Comparison of ENCODE assay signal across 16 mouse cellular contexts in the genomic region with DNA sequence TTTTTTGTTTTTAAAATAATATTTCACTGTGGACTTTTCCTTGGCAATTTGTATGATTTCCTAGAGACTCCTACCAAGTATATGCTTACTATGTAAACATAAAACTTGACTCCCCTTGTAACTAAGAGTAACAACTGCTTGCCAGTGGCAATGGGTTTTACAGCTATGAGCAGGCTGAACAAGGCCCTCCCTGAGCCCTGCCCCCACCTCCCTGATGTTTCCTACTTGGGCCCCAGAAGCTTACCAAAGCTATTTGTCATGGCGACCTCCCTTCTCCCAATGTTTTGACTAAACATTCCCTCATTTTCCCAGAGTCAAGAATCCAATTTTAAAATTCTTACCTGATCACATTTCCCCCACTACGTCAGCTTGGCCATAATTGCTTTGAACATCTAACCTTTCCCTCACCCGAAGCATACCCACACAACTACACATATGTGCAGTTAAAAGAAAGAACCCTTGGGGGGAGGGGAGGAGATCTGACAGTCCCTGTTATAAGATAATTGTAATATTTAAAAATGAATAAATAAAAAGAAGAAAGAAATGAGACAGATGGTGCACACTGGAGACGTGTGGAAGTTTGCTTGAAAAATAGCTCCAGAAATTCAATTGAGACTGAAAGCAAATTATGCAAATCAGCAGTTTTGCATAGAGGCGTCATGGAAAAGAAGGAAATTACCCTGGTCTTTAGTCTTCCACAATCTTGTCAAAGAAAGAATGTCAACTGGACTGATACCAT. TPM values are rescaled to one million over a fixed set of nuclear protein-coding genes. Genes with fewer than 3 reads are reported as not detected.
DNase-seq lines count a peak whose midpoint lies in the region; ATAC-seq and TF ChIP-seq lines count a peak whose summit lies in the region.
"Had no signal": no experiment of that assay in that cellular context is flagged by ENCODE, and none has a peak within 500 bp of the region (broad histone marks: within the 10 kb centered on the region; RNA-seq: fewer than 3 reads in every experiment).

No protein-coding gene starts in this region.

- H3K27ac ChIP-seq in heart, embryonic 10.5 days, result no peak overlapping the region
- no peak overlapping the region for H3K27ac ChIP-seq in embryonic facial prominence, embryonic 14.5 days (replicated peaks; ENCODE audit: low read depth, low read length)
- H3K27ac ChIP-seq in neural tube, embryonic 15.5 days (replicated peaks), result no peak overlapping the region
- H3K27ac ChIP-seq: limb, embryonic 15.5 days had no signal

- no peaks in the 10 kb centered on the region for H3K9me3 ChIP-seq in heart, embryonic 10.5 days
- H3K9me3 ChIP-seq in embryonic facial prominence, embryonic 14.5 days (ENCODE audit: control insufficient read depth, low read length), result no peaks in the 10 kb centered on the region
- H3K9me3 ChIP-seq in neural tube, embryonic 15.5 days (replicated peaks), result no peaks in the 10 kb centered on the region
- H3K9me3 ChIP-seq: heart, embryonic 12.5 days; limb, embryonic 15.5 days had no signal

- ATAC-seq in embryonic facial prominence, embryonic 14.5 days (ENCODE audit: low read depth), result peak; percentile 30; the same call in 1 of the 2 replicates
- ATAC-seq in neural tube, embryonic 15.5 days (ENCODE audit: low FRiP score), result no peak
- ATAC-seq: inflammation-experienced regulatory T-cells, adult 6 months; midbrain, embryonic 16.5 days had no signal

- no peak overlapping the region for H3K4me3 ChIP-seq in heart, embryonic 10.5 days
- H3K4me3 ChIP-seq in embryonic facial prominence, embryonic 14.5 days (ENCODE audit: low read depth, low read length), result no peak overlapping the region
- H3K4me3 ChIP-seq in neural tube, embryonic 15.5 days (replicated peaks), result no peak overlapping the region
- H3K4me3 ChIP-seq: erythroblast, embryonic 14.5 days; heart, embryonic 12.5 days; limb, embryonic 15.5 days had no signal

- H3K4me1 ChIP-seq in heart, embryonic 10.5 days, result peaks cover 8% of the 10 kb centered on the region
- H3K4me1 ChIP-seq in embryonic facial prominence, embryonic 14.5 days (ENCODE audit: control insufficient read depth, insufficient read depth, low read length), result 0 out of 2 replicates have a peak, but pooled peaks cover 2% of the 10 kb centered on the region
- H3K4me1 ChIP-seq in neural tube, embryonic 15.5 days, result 0 out of 2 replicates have a peak, but pooled peaks cover 2% of the 10 kb centered on the region

- peak; percentile 55 for DNase-seq in heart, adult 11 months
- no peak for DNase-seq in heart, embryonic 10.5 days (ENCODE audit: low spot score)
- DNase-seq in kidney, postnatal 4 days, result peak; percentile 44 to 56
- DNase-seq in kidney, adult 11 months, result no peak
- DNase-seq in brain, embryonic 14.5 days (ENCODE audit: low read depth), result peak; percentile 80
- no peak for DNase-seq in embryonic facial prominence, embryonic 14.5 days (ENCODE audit: low spot score)
- no peak for DNase-seq in adipocyte (ENCODE audit: low spot score)
- DNase-seq: adrenal gland, postnatal 25 days; cerebellum, adult 8-10 months; thymus, postnatal 14 days had no signal

- no peak for TF ChIP-seq POLR2A in brain, embryonic 14.5 days (IDR thresholded peaks at IDR 0.05; ENCODE audit: borderline replicate concordance, extremely low read depth, insufficient read depth, insufficient read length, poor library complexity, severe bottlenecking)

- no peak overlapping the region for H3K9ac ChIP-seq in embryonic facial prominence, embryonic 14.5 days (ENCODE audit: low read depth, low read length)
- H3K9ac ChIP-seq in neural tube, embryonic 15.5 days (replicated peaks), result no peak overlapping the region
- H3K9ac ChIP-seq: heart, embryonic 12.5 days; limb, embryonic 15.5 days had no signal

- TF ChIP-seq CTCF in brain, embryonic 14.5 days (IDR thresholded peaks at IDR 0.05; ENCODE audit: borderline replicate concordance, extremely low read depth, insufficient read depth, insufficient read length), result no peak

- H3K27me3 ChIP-seq in heart, embryonic 10.5 days (ENCODE audit: insufficient read depth, poor library complexity, severe bottlenecking), result no peaks in the 10 kb centered on the region
- no peaks in the 10 kb centered on the region for H3K27me3 ChIP-seq in embryonic facial prominence, embryonic 14.5 days (replicated peaks; ENCODE audit: control insufficient read depth, insufficient read depth, low read length)
- H3K27me3 ChIP-seq in neural tube, embryonic 15.5 days (replicated peaks), result no peaks in the 10 kb centered on the region
- H3K27me3 ChIP-seq: heart, embryonic 12.5 days; limb, embryonic 15.5 days had no signal

- H3K4me2 ChIP-seq in embryonic facial prominence, embryonic 14.5 days (ENCODE audit: low read depth, low read length), result no peak overlapping the region
- H3K4me2 ChIP-seq in neural tube, embryonic 15.5 days, result no peak overlapping the region
- H3K4me2 ChIP-seq: heart, embryonic 12.5 days; limb, embryonic 15.5 days had no signal

- H3K36me3 ChIP-seq in heart, embryonic 10.5 days, result no peaks in the 10 kb centered on the region
- H3K36me3 ChIP-seq in embryonic facial prominence, embryonic 14.5 days (ENCODE audit: control insufficient read depth, insufficient read depth, low read length), result no peaks in the 10 kb centered on the region
- H3K36me3 ChIP-seq in neural tube, embryonic 15.5 days, result no peaks in the 10 kb centered on the region
- H3K36me3 ChIP-seq: heart, embryonic 12.5 days; limb, embryonic 15.5 days had no signal

- WGBS in heart, embryonic 10.5 days, result 72% methylated on average over 5 of the region's 5 CpGs
- 32% methylated on average over 5 of the region's 5 CpGs for WGBS in embryonic facial prominence, embryonic 14.5 days
- WGBS in neural tube, embryonic 15.5 days, result 44% methylated on average over 5 of the region's 5 CpGs

RNA-seq across cellular contexts. Expression of gene Sh3rf1, which starts 8.4 kb away (rescaled TPM):
- 5.6 and 8.4 TPM in 2 replicates for polyA plus RNA-seq in heart, embryonic 10.5 days (2016; fragmentation: Nextera tagmentation; extraction: Ambion mirVana)
- 25.3 and 33.3 TPM in 2 replicates for polyA plus RNA-seq in brain, embryonic 14.5 days (2012; rRNA removed)
- 10.5 and 11.1 TPM in 2 replicates for polyA plus RNA-seq in embryonic facial prominence, embryonic 14.5 days (2014; fragmentation: Nextera tagmentation; extraction: Ambion mirVana)
- polyA plus RNA-seq in neural tube, embryonic 15.5 days (2015; fragmentation: Nextera tagmentation; extraction: Ambion mirVana), result 19.0 and 20.8 TPM in 2 replicates

Comparison
In these comparisons a context has a peak if more than half of its experiments do, and no peak if none do; other contexts are left out.
1. DNase-seq: peak in heart, adult 11 months (single experiment), kidney, postnatal 4 days (2 of 2) and brain, embryonic 14.5 days (single experiment); none in heart, embryonic 10.5 days (single experiment), kidney, adult 11 months (single experiment), embryonic facial prominence, embryonic 14.5 days (single experiment) and adipocyte (single experiment).